Mouse (Mus musculus): Measurements from ENCODE around the gene Adprm.

GRCm38 (mm10) chr11:67078888-67079287 lies 26.5 kb upstream of the Adprm start:
- TF ChIP-seq CTCF (IDR thresholded peaks at IDR 0.05; ENCODE audit: low read depth, low read length) (no peak), POLR2A (IDR thresholded peaks at IDR 0.05; ENCODE audit: insufficient read depth, low read length) (no peak), EP300 (IDR thresholded peaks at IDR 0.05; ENCODE audit: insufficient read depth, low read depth, low read length) (no peak)

Data from ES-Bruce4 (cell line).